Mouse (Mus musculus) CH12.LX (cell line): ENCODE results near the gene Hoxc13. TPM values are rescaled to one million over a fixed set of nuclear protein-coding genes. Genes with fewer than 3 reads are reported as not detected.

Experiments
- DNase-seq: peaks from one replicate; pipeline ENCODE4 v3.0.0-alpha.2; 2013; ENCODE audit errors: extremely low read depth
- H3K27ac ChIP-seq: 2 replicates; pipeline ENCODE4 v1.5.1; 2012; ENCODE audit warnings: low read depth, mild to moderate bottlenecking, control low read depth, moderate library complexity; ENCODE audit not compliant: insufficient read depth
- H3K27me3 ChIP-seq: replicated peaks from 2 replicates; pipeline ENCODE3; 2012; ENCODE audit warnings: inconsistent platforms
- H3K36me3 ChIP-seq, 2 experiments: replicated peaks in 1 of 2; 2 replicates each; pipeline versions ENCODE3 to v1.6.1; 2012; ENCODE audit warnings: inconsistent platforms in 1 of 2, low read length in 1 of 2, mild to moderate bottlenecking in 1 of 2, mixed read lengths in 1 of 2, moderate library complexity in 1 of 2; ENCODE audit not compliant: control insufficient read depth in 1 of 2, insufficient read depth in 1 of 2
- H3K4me1 ChIP-seq, 2 experiments: 2 replicates each; pipeline ENCODE4 v1.6.1; 2012; ENCODE audit warnings: inconsistent platforms in 1 of 2, moderate library complexity in 1 of 2; ENCODE audit not compliant: insufficient read depth in 2 of 2, control insufficient read depth in 1 of 2
- H3K4me2 ChIP-seq: 2 replicates; pipeline ENCODE4 v1.6.1; 2012; ENCODE audit warnings: low read depth, mild to moderate bottlenecking, control low read depth; ENCODE audit not compliant: poor library complexity, insufficient read depth, severe bottlenecking
- H3K4me3 ChIP-seq, 3 experiments: fragments of 150-350 bp in 1 of 3; sonication (generic) in 1 of 3; replicated peaks in 1 of 3; 2 replicates each; pipeline versions ENCODE3 to v1.5.1; 2011 to 2012; ENCODE audit warnings: low read depth in 2 of 3, low read length in 2 of 3, mild to moderate bottlenecking in 2 of 3, moderate library complexity in 2 of 3, control low read depth in 1 of 3, improper control_type of control experiment in 1 of 3, inconsistent platforms in 1 of 3, mixed read lengths in 1 of 3; ENCODE audit not compliant: poor library complexity in 1 of 3
- H3K79me2 ChIP-seq: replicated peaks from 2 replicates; pipeline ENCODE4 v1.6.1; 2012; ENCODE audit warnings: mild to moderate bottlenecking, moderate library complexity; ENCODE audit not compliant: control insufficient read depth, poor library complexity, insufficient read depth, severe bottlenecking; ENCODE audit errors: extremely low read depth
- H3K9ac ChIP-seq: 2 replicates; pipeline ENCODE4 v1.6.1; 2012; ENCODE audit warnings: low read depth, mild to moderate bottlenecking, control low read depth, moderate library complexity; ENCODE audit not compliant: insufficient read depth
- H3K9me3 ChIP-seq: replicated peaks from 2 replicates; pipeline ENCODE3; 2012; ENCODE audit warnings: low read length, inconsistent platforms, mixed read lengths
- BHLHE40 ChIP-seq: IDR thresholded peaks from 2 replicates; pipeline ENCODE4 v1.6.1; 2011; ENCODE audit warnings: mild to moderate bottlenecking, low read depth, low read length, improper control_type of control experiment
- CHD1 ChIP-seq: IDR thresholded peaks from 2 replicates; pipeline ENCODE4 v1.6.1; 2012; ENCODE audit warnings: low read depth, low read length, improper control_type of control experiment, inconsistent platforms
- CHD2 ChIP-seq: IDR thresholded peaks from 2 replicates; pipeline ENCODE4 v1.6.1; 2011; ENCODE audit warnings: low read length, improper control_type of control experiment
- ELF1 ChIP-seq: IDR thresholded peaks from 2 replicates; pipeline ENCODE4 v1.6.1; 2014; ENCODE audit warnings: low read depth, mild to moderate bottlenecking, inconsistent platforms, low read length, improper control_type of control experiment
- EP300 ChIP-seq: IDR thresholded peaks from 2 replicates; pipeline ENCODE4 v1.6.1; 2011; ENCODE audit warnings: low read length, improper control_type of control experiment
- ETS1 ChIP-seq: conservative IDR thresholded peaks from 2 replicates; pipeline ENCODE4 v1.6.1; 2012; ENCODE audit warnings: low read depth, mild to moderate bottlenecking, inconsistent platforms, low read length, improper control_type of control experiment, moderate library complexity
- GABPA ChIP-seq: IDR thresholded peaks from 2 replicates; pipeline ENCODE4 v1.6.1; 2012; ENCODE audit warnings: low read depth, low read length, improper control_type of control experiment, inconsistent platforms; ENCODE audit not compliant: insufficient replicate concordance
- IRF4 ChIP-seq: IDR thresholded peaks from 2 replicates; pipeline ENCODE4 v1.6.1; 2014; ENCODE audit warnings: low read depth, mild to moderate bottlenecking, inconsistent platforms, low read length, improper control_type of control experiment
- MAZ ChIP-seq: IDR thresholded peaks from 2 replicates; pipeline ENCODE4 v1.6.1; 2012; ENCODE audit warnings: low read depth, mild to moderate bottlenecking, inconsistent platforms, low read length, improper control_type of control experiment, moderate library complexity
- MEF2A ChIP-seq: IDR thresholded peaks from 2 replicates; pipeline ENCODE4 v1.6.1; 2014; ENCODE audit warnings: low read depth, mild to moderate bottlenecking, inconsistent platforms, low read length, improper control_type of control experiment, borderline replicate concordance
- MYC ChIP-seq: IDR thresholded peaks from 2 replicates; pipeline ENCODE4 v1.6.1; 2011; ENCODE audit warnings: low read depth, mild to moderate bottlenecking, improper control_type of control experiment, low read length
- NELFE ChIP-seq: IDR thresholded peaks from 2 replicates; pipeline ENCODE4 v1.6.1; 2011; ENCODE audit warnings: low read depth, low read length, improper control_type of control experiment
- NRF1 ChIP-seq: IDR thresholded peaks from 2 replicates; pipeline ENCODE4 v1.6.1; 2014; ENCODE audit warnings: low read depth, mild to moderate bottlenecking, inconsistent platforms, low read length, improper control_type of control experiment, moderate library complexity
- PAX5 ChIP-seq: IDR thresholded peaks from 2 replicates; pipeline ENCODE4 v1.6.1; 2012; ENCODE audit warnings: low read length, inconsistent platforms, mixed read lengths
- POLR2A ChIP-seq: IDR thresholded peaks from 2 replicates; pipeline ENCODE4 v1.6.1; 2011; ENCODE audit warnings: low read depth, mild to moderate bottlenecking, improper control_type of control experiment, low read length
- RCOR1 ChIP-seq: conservative IDR thresholded peaks from 2 replicates; pipeline ENCODE4 v1.6.1; 2012; ENCODE audit warnings: low read depth, mild to moderate bottlenecking, inconsistent platforms, low read length, improper control_type of control experiment
- SIN3A ChIP-seq: IDR thresholded peaks from 2 replicates; pipeline ENCODE4 v1.6.1; 2012; ENCODE audit warnings: low read length, improper control_type of control experiment, inconsistent platforms
- TBP ChIP-seq: conservative IDR thresholded peaks from 2 replicates; pipeline ENCODE4 v1.6.1; 2011; ENCODE audit warnings: low read depth, low read length, improper control_type of control experiment
- UBTF ChIP-seq: IDR thresholded peaks from 2 replicates; pipeline ENCODE4 v1.6.1; 2012; ENCODE audit warnings: low read depth, mild to moderate bottlenecking, inconsistent platforms, low read length, improper control_type of control experiment, moderate library complexity
- USF1 ChIP-seq: IDR thresholded peaks from 2 replicates; pipeline ENCODE4 v1.6.1; 2014; ENCODE audit warnings: low read depth, mild to moderate bottlenecking, inconsistent platforms, low read length, improper control_type of control experiment
- USF2 ChIP-seq: conservative IDR thresholded peaks from 2 replicates; pipeline ENCODE4 v1.6.1; 2011; ENCODE audit warnings: low read depth, low read length, improper control_type of control experiment
- ZMIZ1 ChIP-seq: IDR thresholded peaks from 2 replicates; pipeline ENCODE4 v1.6.1; 2012; ENCODE audit warnings: low read depth, mild to moderate bottlenecking, inconsistent platforms, low read length, improper control_type of control experiment
- ZNF384 ChIP-seq: IDR thresholded peaks from 2 replicates; pipeline ENCODE4 v1.6.1; 2012; ENCODE audit warnings: low read depth, low read length, improper control_type of control experiment, inconsistent platforms
- dilution Hi-C: fragments of 300-500 bp; cut with MboI; formaldehyde crosslinking; loops from 2 replicates; pipeline ENCODE4 v1.14.3; 2020; ENCODE audit warnings: low sequenced_read_pairs; ENCODE audit not compliant: extremely low pct_unique_long_range_greater_than_20kb, extremely low pct_ligation_motif_present
- in situ Hi-C: fragments of 300-500 bp; cut with MboI; formaldehyde crosslinking; loops from 3 replicates; pipeline ENCODE4 v1.14.3; 2019; ENCODE audit warnings: low sequenced_read_pairs, low pct_ligation_motif_present, low pct_unique_long_range_greater_than_20kb, mixed read lengths
- polyA plus RNA-seq: library from polyadenylated mRNA; unstranded; fragments of >175 nt; gene quantifications from 2 replicates; pipeline ENCODE4 v1.2.1, GENCODE M21; 2012; ENCODE audit warnings: low read depth; ENCODE audit not compliant: insufficient read length
- total RNA-seq, 2 experiments: library from RNA; depleted of rRNA; stranded (reverse); fragments of 300-350 nt in 1 of 2; fragments of >200 nt in 1 of 2; gene quantifications; 2 replicates each; pipeline ENCODE4 v1.2.3; 2012 to 2014

The Hoxc13 gene
- total and polyA plus RNA-seq, 3 experiments: not detected

DNA sequence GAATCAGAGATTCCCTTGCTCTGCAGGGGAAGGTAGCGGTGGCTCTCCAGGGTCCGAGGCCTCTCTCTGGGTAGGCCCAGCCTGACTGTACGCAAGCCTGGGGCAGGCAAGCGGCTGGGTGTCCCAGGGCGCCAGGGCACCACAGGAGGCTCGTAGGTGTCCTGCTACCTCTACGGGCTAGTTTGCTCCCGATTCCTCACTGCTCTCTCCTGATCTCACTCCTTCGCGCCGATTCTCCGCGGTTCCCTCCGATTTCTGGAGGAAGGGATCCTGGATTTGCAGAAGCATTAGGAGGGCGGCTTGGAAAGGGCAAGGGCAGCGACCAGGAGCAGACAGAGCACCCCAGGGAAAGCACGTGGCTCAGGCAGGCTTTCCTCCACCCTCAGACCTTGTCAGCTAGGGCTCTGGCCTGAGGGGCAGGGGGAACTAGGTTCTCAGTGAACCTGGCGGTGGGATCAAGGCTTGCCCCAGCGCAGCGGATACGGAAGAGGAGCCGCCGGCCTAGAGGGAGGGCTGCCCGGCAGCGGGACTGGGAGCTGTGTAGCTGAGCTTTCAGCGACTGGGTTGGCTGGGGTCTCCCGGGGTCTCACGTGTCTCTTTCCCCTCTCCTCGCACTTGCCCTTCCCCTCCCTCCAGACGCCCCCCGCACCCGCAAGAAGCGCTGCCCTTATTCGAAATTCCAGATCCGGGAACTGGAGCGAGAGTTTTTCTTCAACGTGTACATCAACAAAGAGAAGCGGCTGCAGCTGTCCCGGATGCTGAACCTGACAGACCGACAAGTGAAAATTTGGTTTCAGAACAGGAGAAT lies 35.1 kb downstream of the Hoxc13 start:
- dilution Hi-C loops: no loop called here
- in situ Hi-C loops: no loop called here
- no peaks in the 10 kb centered on the region for H3K79me2 ChIP-seq
- peak overlapping the region; percentile 61 for H3K4me2 ChIP-seq
- peaks cover 96% of the 10 kb centered on the region for H3K27me3 ChIP-seq
- no peak for DNase-seq
- peaks cover 0 to 12% of the 10 kb centered on the region in 2 experiments; a peak in 3 of 4 replicates for H3K4me1 ChIP-seq
- no peak overlapping the region for H3K9ac ChIP-seq
- peaks cover 6% of the 10 kb centered on the region for H3K9me3 ChIP-seq
- TF ChIP-seq BHLHE40: no peak
- no peak for TF ChIP-seq PAX5
- no peak for TF ChIP-seq ZMIZ1
- no peak for TF ChIP-seq ELF1
- no peak for TF ChIP-seq UBTF
- TF ChIP-seq USF1: no peak
- TF ChIP-seq EP300: no peak
- TF ChIP-seq SIN3A: no peak
- no peak for TF ChIP-seq MYC
- TF ChIP-seq CHD2: no peak
- TF ChIP-seq MAZ: no peak
- no peak for TF ChIP-seq ETS1
- no peak for TF ChIP-seq USF2
- no peak for TF ChIP-seq GABPA
- no peak for TF ChIP-seq NRF1
- no peak for TF ChIP-seq TBP
- no peak for TF ChIP-seq IRF4
- TF ChIP-seq POLR2A: no peak
- TF ChIP-seq ZNF384: no peak
- TF ChIP-seq MEF2A: no peak
- TF ChIP-seq, all 38 proteins: peak for 0
- Histone ChIP-seq H3K4me3 (no peak overlapping the region), H3K27ac (no peak overlapping the region), H3K36me3 (no peaks in the 10 kb centered on the region)

- Histone ChIP-seq H3K4me1 (peaks cover 0 to 12% of the 10 kb centered on the region in 2 experiments; a peak in 3 of 4 replicates), H3K36me3 (no peaks in the 10 kb centered on the region), H3K27ac (no peak overlapping the region), H3K4me2 (no peak overlapping the region), H3K27me3 (peaks cover 95% of the 10 kb centered on the region), H3K9me3 (peaks cover 6% of the 10 kb centered on the region), H3K9ac (no peak overlapping the region), H3K79me2 (no peaks in the 10 kb centered on the region), H3K4me3 (no peak overlapping the region)
- DNase-seq: no peak
- dilution Hi-C loops: no loop called here
- in situ Hi-C loops: no loop called here
- no peak for TF ChIP-seq USF2
- TF ChIP-seq CHD1: no peak
- TF ChIP-seq PAX5: no peak
- no peak for TF ChIP-seq NELFE
- no peak for TF ChIP-seq RCOR1
Measured at GRCm38 (mm10) chr15:102956906-102957305, 36.0 kb downstream of the Hoxc13 start.
